Mouse (Mus musculus): Measurements from ENCODE around the gene Chmp1a. TPM values are rescaled to one million over a fixed set of nuclear protein-coding genes. Genes with fewer than 3 reads are reported as not detected.

Gene Chmp1a
- total and polyA plus RNA-seq, 3 experiments, result 67.5 to 83.2 (median 69.5) TPM

GRCm38 (mm10) chr8:123224278-123225266, 12.0 kb upstream of the Chmp1a start, which contains the start of gene Cdk10:
TSS of gene Cdk10 (plus strand) at chr8:123224842.
- no peaks in the 10 kb centered on the region for H3K27me3 ChIP-seq (replicated peaks)
- in situ Hi-C loops (cut with MboI; ENCODE audit: low pct_ligation_motif_present, low pct_unique_long_range_greater_than_20kb, low sequenced_read_pairs) (no loop called here), dilution Hi-C loops (cut with MboI; ENCODE audit: extremely low pct_ligation_motif_present, extremely low pct_unique_long_range_greater_than_20kb, low sequenced_read_pairs) (no loop called here)
- TF ChIP-seq SIN3A (IDR thresholded peaks at IDR 0.05; ENCODE audit: low read length) (peak; percentile 96), MYC (IDR thresholded peaks at IDR 0.05; ENCODE audit: low read depth, low read length) (peak; percentile 56; the same call in 1 of the 2 replicates), ELF1 (IDR thresholded peaks at IDR 0.05; ENCODE audit: low read depth, low read length) (peak; percentile 90), USF2 (conservative IDR thresholded peaks at IDR 0.05; ENCODE audit: low read depth, low read length) (no peak), MXI1 (IDR thresholded peaks at IDR 0.05; ENCODE audit: low read depth, low read length) (peak; percentile 83), UBTF (IDR thresholded peaks at IDR 0.05; ENCODE audit: low read depth, low read length) (0 out of 2 replicates have a peak, but pooled peaks have one; percentile 59), NELFE (IDR thresholded peaks at IDR 0.05; ENCODE audit: low read depth, low read length) (peak; percentile 98), EP300 (IDR thresholded peaks at IDR 0.05; ENCODE audit: low read length) (no peak), JUN (IDR thresholded peaks at IDR 0.05; ENCODE audit: insufficient read depth, low read depth, low read length) (no peak), ETS1 (conservative IDR thresholded peaks at IDR 0.05; ENCODE audit: low read depth, low read length) (no peak), ZKSCAN1 (IDR thresholded peaks at IDR 0.05; ENCODE audit: borderline replicate concordance, low read depth, low read length) (no peak), MEF2A (IDR thresholded peaks at IDR 0.05; ENCODE audit: borderline replicate concordance, low read depth, low read length) (peak; percentile 31; the same call in 1 of the 2 replicates), RAD21 (IDR thresholded peaks at IDR 0.05; ENCODE audit: low read depth, low read length) (no peak), POLR2AphosphoS2 (IDR thresholded peaks at IDR 0.05; ENCODE audit: low read depth, low read length) (peak; percentile 93), JUND (conservative IDR thresholded peaks at IDR 0.05; ENCODE audit: low read depth, low read length) (no peak), CHD1 (IDR thresholded peaks at IDR 0.05; ENCODE audit: low read depth, low read length) (no peak), USF1 (IDR thresholded peaks at IDR 0.05; ENCODE audit: low read depth, low read length) (no peak), ZMIZ1 (IDR thresholded peaks at IDR 0.05; ENCODE audit: low read depth, low read length) (peak; percentile 60; the same call in 1 of the 2 replicates), ZC3H11A (IDR thresholded peaks at IDR 0.05; ENCODE audit: low read depth, low read length) (no peak), TBP (conservative IDR thresholded peaks at IDR 0.05; ENCODE audit: low read depth, low read length) (peak; percentile 89), KAT2A (IDR thresholded peaks at IDR 0.05; ENCODE audit: insufficient replicate concordance, low read length) (peak; percentile 75; the same call in 1 of the 2 replicates), IRF4 (IDR thresholded peaks at IDR 0.05; ENCODE audit: low read depth, low read length) (peak; percentile 51; the same call in 1 of the 2 replicates), RCOR1 (conservative IDR thresholded peaks at IDR 0.05; ENCODE audit: low read depth, low read length) (no peak), CHD2 (IDR thresholded peaks at IDR 0.05; ENCODE audit: low read length) (no peak), BHLHE40 (IDR thresholded peaks at IDR 0.05; ENCODE audit: low read depth, low read length) (no peak), TCF12 (IDR thresholded peaks at IDR 0.05; ENCODE audit: low read depth, low read length) (peak; percentile 94), MAFK (IDR thresholded peaks at IDR 0.05; ENCODE audit: insufficient replicate concordance, low read length) (no peak), MAZ (IDR thresholded peaks at IDR 0.05; ENCODE audit: low read depth, low read length) (0 out of 2 replicates have a peak, but pooled peaks have one; percentile 26), PAX5 (IDR thresholded peaks at IDR 0.05; ENCODE audit: low read length) (no peak), HCFC1 (IDR thresholded peaks at IDR 0.05; ENCODE audit: low read depth, low read length) (peak; percentile 90), MAX (IDR thresholded peaks at IDR 0.05; ENCODE audit: low read length) (peak; percentile 66), POLR2A (IDR thresholded peaks at IDR 0.05; ENCODE audit: low read depth, low read length) (peak; percentile 98), E2F4 (IDR thresholded peaks at IDR 0.05; ENCODE audit: insufficient replicate concordance, low read depth, low read length) (no peak), SMC3 (IDR thresholded peaks at IDR 0.05; ENCODE audit: low read depth, low read length) (no peak), CTCF (conservative IDR thresholded peaks at IDR 0.05 in 1 of 2, IDR thresholded peaks at IDR 0.05 in 1 of 2; ENCODE audit: low read depth in 2 of 2, low read length in 2 of 2) (no peak), ZNF384 (IDR thresholded peaks at IDR 0.05; ENCODE audit: low read depth, low read length) (no peak), NRF1 (IDR thresholded peaks at IDR 0.05; ENCODE audit: low read depth, low read length) (peak; percentile 96)

More at GRCm38 (mm10) chr8:123224278-123225266, 12.0 kb upstream of the Chmp1a start, which contains the start of gene Cdk10:
- peak within 1 kb of the TSS; percentile 96 for H3K9ac ChIP-seq (ENCODE audit: insufficient read depth, low read depth)
- DNase-seq (ENCODE audit: extremely low read depth), result peak; percentile 90
- H3K36me3 ChIP-seq (replicated peaks in 1 of 2; ENCODE audit: control insufficient read depth in 1 of 2, insufficient read depth in 1 of 2, low read length in 1 of 2), result peaks cover 19 to 38% of the 10 kb centered on the region in 2 experiments
- peak within 1 kb of the TSS; percentile 77 to 100 (median 99) for H3K4me3 ChIP-seq (replicated peaks in 1 of 3; ENCODE audit: low read depth in 2 of 3, low read length in 2 of 3, poor library complexity in 1 of 3)
- peaks cover 0 to 20% of the 10 kb centered on the region in 2 experiments; a peak in 2 of 4 replicates for H3K4me1 ChIP-seq (ENCODE audit: control insufficient read depth in 1 of 2, insufficient read depth in 2 of 2)
- H3K9me3 ChIP-seq (replicated peaks; ENCODE audit: low read length), result no peaks in the 10 kb centered on the region
- H3K79me2 ChIP-seq (replicated peaks; ENCODE audit: control insufficient read depth, extremely low read depth, insufficient read depth, poor library complexity, severe bottlenecking), result no peaks in the 10 kb centered on the region
- H3K27ac ChIP-seq (ENCODE audit: insufficient read depth, low read depth), result peak within 1 kb of the TSS; percentile 18; the same call in 1 of the 2 replicates
- peak within 1 kb of the TSS; percentile 86 for H3K4me2 ChIP-seq (ENCODE audit: insufficient read depth, low read depth, poor library complexity, severe bottlenecking)
